Mouse (Mus musculus) liver, embryonic 12.5 days (tissue): Measurements from ENCODE around the gene Siglec1. TPM values are rescaled to one million over a fixed set of nuclear protein-coding genes. Genes with fewer than 3 reads are reported as not detected.

Experiments used
- ATAC-seq: fragments of 200-750 bp; cut with Nextera tagmentation; 2 replicates; pipeline ENCODE4 v1.8.0; 2017; ENCODE audit warnings: moderate number of reproducible peaks, mild to moderate bottlenecking, moderate library complexity
- H3K27ac ChIP-seq: fragments of 300-500 bp; sonication (generic); 2 replicates; pipeline ENCODE4 v1.5.1; 2016; ENCODE audit warnings: mild to moderate bottlenecking
- H3K27me3 ChIP-seq: fragments of 300-500 bp; sonication (generic); replicated peaks from 2 replicates; pipeline ENCODE4 v1.6.1; 2016; ENCODE audit warnings: mild to moderate bottlenecking, moderate library complexity
- H3K36me3 ChIP-seq: fragments of 300-500 bp; sonication (generic); 2 replicates; pipeline ENCODE4 v1.6.1; 2016; ENCODE audit warnings: mild to moderate bottlenecking, moderate library complexity
- H3K4me1 ChIP-seq: fragments of 300-500 bp; sonication (generic); 2 replicates; pipeline ENCODE4 v1.6.1; 2016
- H3K4me2 ChIP-seq: fragments of 300-500 bp; sonication (generic); 2 replicates; pipeline ENCODE4 v1.6.1; 2016; ENCODE audit warnings: mild to moderate bottlenecking, moderate library complexity
- H3K4me3 ChIP-seq: fragments of 300-500 bp; sonication (generic); 2 replicates; pipeline ENCODE4 v1.5.1; 2016; ENCODE audit warnings: mild to moderate bottlenecking, moderate library complexity
- H3K9ac ChIP-seq: fragments of 300-500 bp; sonication (generic); 2 replicates; pipeline ENCODE4 v1.6.1; 2016; ENCODE audit warnings: mild to moderate bottlenecking, moderate library complexity
- H3K9me3 ChIP-seq: fragments of 300-500 bp; sonication (generic); replicated peaks from 2 replicates; pipeline ENCODE4 v1.6.1; 2016; ENCODE audit warnings: mild to moderate bottlenecking, moderate library complexity
- WGBS: fragments of 180-500 bp; shearing (Covaris S2); methylation state at CpG from one replicate; pipeline ENCODE4 v1.1.7; 2016; ENCODE audit not compliant: insufficient replicate concordance; 5-methylcytosine and 5-hydroxymethylcytosine counted together
- polyA plus RNA-seq: library from polyadenylated mRNA; unstranded; fragments of >200 nt; fragmentation: Nextera tagmentation; extraction: Ambion mirVana; gene quantifications from 2 replicates; pipeline ENCODE4 v1.2.1, GENCODE M21; 2016

Siglec1 gene
- polyA plus RNA-seq, 1 experiment from 2014 or later, result 0.36 TPM

- 0% methylated on average over 1 of the region's 1 CpGs for WGBS
- H3K27me3 ChIP-seq, result peaks cover 7% of the 10 kb centered on the region; the same call in 1 of the 2 replicates
- H3K36me3 ChIP-seq, result no peaks in the 10 kb centered on the region
- H3K4me3 ChIP-seq, result no peak overlapping the region
- H3K9me3 ChIP-seq, result no peaks in the 10 kb centered on the region
- H3K27ac ChIP-seq, result no peak overlapping the region
- ATAC-seq, result no peak
- no peak overlapping the region for H3K9ac ChIP-seq
- peaks cover 49% of the 10 kb centered on the region for H3K4me1 ChIP-seq
- no peak overlapping the region for H3K4me2 ChIP-seq
Measured at GRCm38 (mm10) chr2:131094823-131095222, 8.3 kb upstream of the Siglec1 start.

GRCm38 (mm10) chr2:131093577-131093976, 7.0 kb upstream of the Siglec1 start:
- Histone ChIP-seq H3K36me3 (no peaks in the 10 kb centered on the region), H3K9me3 (no peaks in the 10 kb centered on the region), H3K27me3 (peaks cover 11% of the 10 kb centered on the region; the same call in 1 of the 2 replicates), H3K4me1 (peaks cover 49% of the 10 kb centered on the region), H3K9ac (no peak overlapping the region), H3K4me3 (no peak overlapping the region), H3K27ac (no peak overlapping the region), H3K4me2 (no peak overlapping the region)
- 87% methylated on average over 5 of the region's 5 CpGs for WGBS
- ATAC-seq, result no peak

GRCm38 (mm10) chr2:131090852-131091251, 4.3 kb upstream of the Siglec1 start:
- Histone ChIP-seq H3K9me3 (no peaks in the 10 kb centered on the region), H3K27ac (0 out of 2 replicates have a peak overlapping the region, but pooled peaks have one; percentile 25), H3K4me2 (no peak overlapping the region), H3K27me3 (peaks cover 29% of the 10 kb centered on the region), H3K4me3 (no peak overlapping the region), H3K4me1 (peaks cover 25% of the 10 kb centered on the region), H3K9ac (no peak overlapping the region), H3K36me3 (no peaks in the 10 kb centered on the region)
- ATAC-seq, result no peak
- WGBS, result 42% methylated on average over 3 of the region's 3 CpGs

GRCm38 (mm10) chr2:131089634-131090033, 3.1 kb upstream of the Siglec1 start:
- WGBS, result 43% methylated on average over 1 of the region's 1 CpGs
- no peaks in the 10 kb centered on the region for H3K9me3 ChIP-seq
- no peak overlapping the region for H3K4me3 ChIP-seq
- H3K4me1 ChIP-seq, result peaks cover 13% of the 10 kb centered on the region
- no peak overlapping the region for H3K9ac ChIP-seq
- no peak overlapping the region for H3K27ac ChIP-seq
- no peak overlapping the region for H3K4me2 ChIP-seq
- ATAC-seq, result no peak
- no peaks in the 10 kb centered on the region for H3K36me3 ChIP-seq
- peaks cover 39% of the 10 kb centered on the region for H3K27me3 ChIP-seq

GRCm38 (mm10) chr2:131088581-131088980, 2.0 kb upstream of the Siglec1 start:
- no peak overlapping the region for H3K27ac ChIP-seq
- WGBS, result 55% methylated on average over 4 of the region's 4 CpGs

GRCm38 (mm10) chr2:131084206-131084605, 2.4 kb downstream of the Siglec1 start:
- Histone ChIP-seq H3K27me3 (peaks cover 76% of the 10 kb centered on the region), H3K9me3 (no peaks in the 10 kb centered on the region), H3K4me2 (no peak overlapping the region), H3K27ac (no peak overlapping the region), H3K36me3 (no peaks in the 10 kb centered on the region), H3K4me1 (peaks cover 7% of the 10 kb centered on the region; the same call in 1 of the 2 replicates), H3K9ac (no peak overlapping the region), H3K4me3 (no peak overlapping the region)
- no peak for ATAC-seq
- 76% methylated on average over 4 of the region's 4 CpGs for WGBS

More at GRCm38 (mm10) chr2:131088581-131088980, 2.0 kb upstream of the Siglec1 start:
- no peak for ATAC-seq
- no peak overlapping the region for H3K9ac ChIP-seq
- no peak overlapping the region for H3K4me2 ChIP-seq
- H3K9me3 ChIP-seq, result no peaks in the 10 kb centered on the region
- H3K27me3 ChIP-seq, result peaks cover 47% of the 10 kb centered on the region
- peaks cover 7% of the 10 kb centered on the region for H3K4me1 ChIP-seq
- no peaks in the 10 kb centered on the region for H3K36me3 ChIP-seq
- H3K4me3 ChIP-seq, result no peak overlapping the region

- Histone ChIP-seq H3K9me3 (no peaks in the 10 kb centered on the region), H3K27ac (no peak overlapping the region), H3K9ac (no peak overlapping the region), H3K27me3 (peaks cover 82% of the 10 kb centered on the region), H3K36me3 (no peaks in the 10 kb centered on the region), H3K4me2 (no peak overlapping the region), H3K4me1 (peaks cover 7% of the 10 kb centered on the region; the same call in 1 of the 2 replicates), H3K4me3 (no peak overlapping the region)
- no peak for ATAC-seq
- 15% methylated on average over 5 of the region's 5 CpGs for WGBS
Measured at GRCm38 (mm10) chr2:131080507-131080906, 6.1 kb downstream of the Siglec1 start.

- H3K4me1 ChIP-seq, result no peaks in the 10 kb centered on the region
- no peak overlapping the region for H3K4me2 ChIP-seq
- no peak overlapping the region for H3K27ac ChIP-seq
- H3K9me3 ChIP-seq, result no peaks in the 10 kb centered on the region
- no peak for ATAC-seq
- no peak overlapping the region for H3K9ac ChIP-seq
- 61% methylated on average over 10 of the region's 10 CpGs for WGBS
- peaks cover 80% of the 10 kb centered on the region for H3K27me3 ChIP-seq
- H3K36me3 ChIP-seq, result no peaks in the 10 kb centered on the region
- no peak overlapping the region for H3K4me3 ChIP-seq
Measured at GRCm38 (mm10) chr2:131072536-131072935, 14.0 kb downstream of the Siglec1 start.

GRCm38 (mm10) chr2:131067481-131067880, 19.1 kb downstream of the Siglec1 start:
- H3K27me3 ChIP-seq, result peaks cover 83% of the 10 kb centered on the region
- no peak overlapping the region for H3K9ac ChIP-seq
- no peaks in the 10 kb centered on the region for H3K36me3 ChIP-seq
- 55% methylated on average over 6 of the region's 6 CpGs for WGBS
- no peak for ATAC-seq
- H3K4me1 ChIP-seq, result peaks cover 8% of the 10 kb centered on the region; the same call in 1 of the 2 replicates
- H3K9me3 ChIP-seq, result no peaks in the 10 kb centered on the region
- H3K4me3 ChIP-seq, result no peak overlapping the region
- H3K4me2 ChIP-seq, result no peak overlapping the region
- H3K27ac ChIP-seq, result no peak overlapping the region

- 59% methylated on average over 9 of the region's 9 CpGs for WGBS
- ATAC-seq, result no peak
- Histone ChIP-seq H3K4me2 (no peak overlapping the region), H3K36me3 (no peaks in the 10 kb centered on the region), H3K4me1 (peaks cover 8% of the 10 kb centered on the region; the same call in 1 of the 2 replicates), H3K9me3 (no peaks in the 10 kb centered on the region), H3K4me3 (no peak overlapping the region), H3K27ac (no peak overlapping the region), H3K27me3 (peaks cover 91% of the 10 kb centered on the region), H3K9ac (no peak overlapping the region)
Measured at GRCm38 (mm10) chr2:131066342-131066741, 20.2 kb downstream of the Siglec1 start.

GRCm38 (mm10) chr2:131063404-131063864, 23.1 kb downstream of the Siglec1 start, which contains the start of gene Adam33:
Adam33 (minus strand) TSS chr2:131063814.
- Histone ChIP-seq H3K27me3 (peaks cover 95% of the 10 kb centered on the region), H3K9ac (no peak within 1 kb of the TSS), H3K4me3 (peak within 1 kb of the TSS; percentile 25; the same call in 1 of the 2 replicates), H3K4me2 (peak within 1 kb of the TSS; percentile 54), H3K36me3 (no peaks in the 10 kb centered on the region), H3K27ac (no peak within 1 kb of the TSS), H3K9me3 (no peaks in the 10 kb centered on the region), H3K4me1 (peaks cover 8% of the 10 kb centered on the region; the same call in 1 of the 2 replicates)
- 5% methylated on average over 27 of the region's 27 CpGs for WGBS
- no peak for ATAC-seq

GRCm38 (mm10) chr2:131061607-131062006, 25.0 kb downstream of the Siglec1 start:
- Histone ChIP-seq H3K9me3 (no peaks in the 10 kb centered on the region), H3K4me1 (peaks cover 8% of the 10 kb centered on the region; the same call in 1 of the 2 replicates), H3K36me3 (no peaks in the 10 kb centered on the region), H3K9ac (no peak overlapping the region), H3K27me3 (peaks cover 97% of the 10 kb centered on the region), H3K4me2 (no peak overlapping the region), H3K27ac (no peak overlapping the region), H3K4me3 (no peak overlapping the region)
- ATAC-seq, result no peak
- 39% methylated on average over 5 of the region's 5 CpGs for WGBS

GRCm38 (mm10) chr2:131060784-131061183, 25.8 kb downstream of the Siglec1 start:
- Histone ChIP-seq H3K27ac (no peak overlapping the region), H3K4me3 (no peak overlapping the region), H3K4me2 (no peak overlapping the region), H3K9ac (no peak overlapping the region), H3K27me3 (peaks cover 97% of the 10 kb centered on the region), H3K36me3 (no peaks in the 10 kb centered on the region), H3K9me3 (no peaks in the 10 kb centered on the region), H3K4me1 (peaks cover 14% of the 10 kb centered on the region)
- no peak for ATAC-seq
- WGBS, result 48% methylated on average over 6 of the region's 6 CpGs
